Mouse (Mus musculus) midbrain, embryonic 16.5 days (tissue): ENCODE results near the gene Fgfr1op. TPM values are rescaled to one million over a fixed set of nuclear protein-coding genes. Genes with fewer than 3 reads are reported as not detected.

Source experiments
- ATAC-seq: fragments of 200-750 bp; cut with Nextera tagmentation; 2 replicates; pipeline ENCODE4 v1.8.0; 2017; ENCODE audit warnings: moderate TSS enrichment
- H3K27ac ChIP-seq: fragments of 300-500 bp; sonication (generic); 2 replicates; pipeline ENCODE4 v1.5.1; 2014; ENCODE audit warnings: mild to moderate bottlenecking, low read length, mixed read lengths
- H3K27me3 ChIP-seq: fragments of 300-500 bp; sonication (generic); 2 replicates; pipeline ENCODE4 v1.6.1; 2014; ENCODE audit warnings: low read depth, low read length, mixed read lengths; ENCODE audit not compliant: control insufficient read depth, insufficient read depth
- H3K36me3 ChIP-seq: fragments of 300-500 bp; sonication (generic); 2 replicates; pipeline ENCODE4 v1.6.1; 2014; ENCODE audit warnings: mild to moderate bottlenecking, low read length, moderate library complexity, mixed read lengths; ENCODE audit not compliant: control insufficient read depth, insufficient read depth
- H3K4me1 ChIP-seq: fragments of 300-500 bp; sonication (generic); 2 replicates; pipeline ENCODE4 v1.6.1; 2014; ENCODE audit warnings: mild to moderate bottlenecking, low read length, mixed read lengths; ENCODE audit not compliant: control insufficient read depth, insufficient read depth
- H3K4me2 ChIP-seq: fragments of 300-500 bp; sonication (generic); 2 replicates; pipeline ENCODE4 v1.6.1; 2014; ENCODE audit warnings: mild to moderate bottlenecking, low read length, mixed read lengths
- H3K4me3 ChIP-seq: fragments of 300-500 bp; sonication (generic); 2 replicates; pipeline ENCODE4 v1.5.1; 2014; ENCODE audit warnings: low read depth, mild to moderate bottlenecking, low read length, moderate library complexity, mixed read lengths
- H3K9ac ChIP-seq: fragments of 300-500 bp; sonication (generic); 2 replicates; pipeline ENCODE4 v1.6.1; 2014; ENCODE audit warnings: low read depth, low read length, mixed read lengths
- H3K9me3 ChIP-seq: fragments of 300-500 bp; sonication (generic); replicated peaks from 2 replicates; pipeline ENCODE4 v1.6.1; 2014; ENCODE audit warnings: mild to moderate bottlenecking, low read length, mixed read lengths; ENCODE audit not compliant: control insufficient read depth, poor library complexity, severe bottlenecking
- WGBS: fragments of 180-500 bp; shearing (Covaris S2); extraction: QIAGEN DNeasy Blood & Tissue Kit; methylation state at CpG from one replicate; pipeline ENCODE4 v1.1.7; 2014; 5-methylcytosine and 5-hydroxymethylcytosine counted together
- polyA plus RNA-seq: library from polyadenylated mRNA; unstranded; fragments of >200 nt; fragmentation: Nextera tagmentation; extraction: Ambion mirVana; gene quantifications from 2 replicates; pipeline ENCODE4 v1.2.1, GENCODE M21; 2015

Gene Fgfr1op
- polyA plus RNA-seq, 1 experiment from 2014 or later, result 29.3 TPM

DNA sequence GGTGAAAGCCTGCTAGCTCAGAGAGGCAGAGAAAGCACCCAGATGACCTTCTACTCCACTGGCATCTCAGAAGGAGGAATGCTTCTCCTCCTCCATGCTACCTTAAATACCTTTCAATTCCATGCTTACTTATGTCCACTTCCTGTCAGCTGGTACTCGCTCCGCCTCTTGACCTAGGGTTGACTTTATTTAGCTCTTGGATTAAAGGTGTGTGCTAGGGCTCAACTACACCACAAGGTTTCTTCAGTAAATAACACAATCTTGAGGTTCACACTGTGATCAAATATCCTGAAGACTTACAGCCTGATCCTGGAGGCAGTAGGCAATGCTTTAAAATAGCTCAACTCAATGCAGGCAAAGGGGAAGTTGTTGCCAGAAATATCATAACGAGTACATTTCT, 64.3 kb downstream of the Fgfr1op start:
- WGBS, result 91% methylated on average over 3 of the region's 3 CpGs

GRCm38 (mm10) chr17:8232089-8232488, 66.8 kb downstream of the Fgfr1op start:
- no peaks in the 10 kb centered on the region for H3K36me3 ChIP-seq
- H3K9ac ChIP-seq, result no peak overlapping the region
- no peaks in the 10 kb centered on the region for H3K9me3 ChIP-seq
- no peak overlapping the region for H3K27ac ChIP-seq
- WGBS, result 75% methylated on average over 5 of the region's 5 CpGs
- no peak overlapping the region for H3K4me2 ChIP-seq
- ATAC-seq, result no peak
- H3K4me3 ChIP-seq, result no peak overlapping the region
- no peaks in the 10 kb centered on the region for H3K4me1 ChIP-seq
- H3K27me3 ChIP-seq, result no peaks in the 10 kb centered on the region

More for the DNA sequence above, 64.3 kb downstream of the Fgfr1op start:
- no peak overlapping the region for H3K9ac ChIP-seq
- no peaks in the 10 kb centered on the region for H3K4me1 ChIP-seq
- H3K4me3 ChIP-seq, result no peak overlapping the region
- H3K9me3 ChIP-seq, result no peaks in the 10 kb centered on the region
- no peak overlapping the region for H3K4me2 ChIP-seq
- H3K27me3 ChIP-seq, result no peaks in the 10 kb centered on the region
- H3K36me3 ChIP-seq, result no peaks in the 10 kb centered on the region
- H3K27ac ChIP-seq, result no peak overlapping the region
- no peak for ATAC-seq

GRCm38 (mm10) chr17:8233618-8234214, 68.4 kb downstream of the Fgfr1op start:
- ATAC-seq, result no peak
- no peaks in the 10 kb centered on the region for H3K36me3 ChIP-seq
- H3K9ac ChIP-seq, result no peak overlapping the region
- H3K4me2 ChIP-seq, result no peak overlapping the region
- H3K9me3 ChIP-seq, result no peaks in the 10 kb centered on the region
- no peaks in the 10 kb centered on the region for H3K27me3 ChIP-seq
- 82% methylated on average over 15 of the region's 15 CpGs for WGBS
- H3K27ac ChIP-seq, result no peak overlapping the region
- no peak overlapping the region for H3K4me3 ChIP-seq
- no peaks in the 10 kb centered on the region for H3K4me1 ChIP-seq

- Histone ChIP-seq H3K4me2 (no peak overlapping the region), H3K27ac (no peak overlapping the region), H3K9me3 (no peaks in the 10 kb centered on the region), H3K27me3 (no peaks in the 10 kb centered on the region), H3K4me3 (no peak overlapping the region), H3K4me1 (no peaks in the 10 kb centered on the region), H3K9ac (no peak overlapping the region), H3K36me3 (no peaks in the 10 kb centered on the region)
- no peak for ATAC-seq
- WGBS, result 86% methylated on average over 4 of the region's 4 CpGs
Observed at GRCm38 (mm10) chr17:8234537-8234936, 69.2 kb downstream of the Fgfr1op start.

- H3K36me3 ChIP-seq, result no peaks in the 10 kb centered on the region
- no peak within 1 kb of the TSS for H3K27ac ChIP-seq
- H3K9ac ChIP-seq, result no peak within 1 kb of the TSS
- no peaks in the 10 kb centered on the region for H3K9me3 ChIP-seq
- no peaks in the 10 kb centered on the region for H3K27me3 ChIP-seq
- ATAC-seq, result no peak
- H3K4me2 ChIP-seq, result no peak within 1 kb of the TSS
- H3K4me1 ChIP-seq, result no peaks in the 10 kb centered on the region
- 86% methylated on average over 3 of the region's 3 CpGs for WGBS
- no peak within 1 kb of the TSS for H3K4me3 ChIP-seq
Observed at GRCm38 (mm10) chr17:8235743-8236142, 70.4 kb downstream of the Fgfr1op start, which contains the start of gene Ccr6. Gene Ccr6, plus strand, starts transcription at chr17:8236043.

DNA sequence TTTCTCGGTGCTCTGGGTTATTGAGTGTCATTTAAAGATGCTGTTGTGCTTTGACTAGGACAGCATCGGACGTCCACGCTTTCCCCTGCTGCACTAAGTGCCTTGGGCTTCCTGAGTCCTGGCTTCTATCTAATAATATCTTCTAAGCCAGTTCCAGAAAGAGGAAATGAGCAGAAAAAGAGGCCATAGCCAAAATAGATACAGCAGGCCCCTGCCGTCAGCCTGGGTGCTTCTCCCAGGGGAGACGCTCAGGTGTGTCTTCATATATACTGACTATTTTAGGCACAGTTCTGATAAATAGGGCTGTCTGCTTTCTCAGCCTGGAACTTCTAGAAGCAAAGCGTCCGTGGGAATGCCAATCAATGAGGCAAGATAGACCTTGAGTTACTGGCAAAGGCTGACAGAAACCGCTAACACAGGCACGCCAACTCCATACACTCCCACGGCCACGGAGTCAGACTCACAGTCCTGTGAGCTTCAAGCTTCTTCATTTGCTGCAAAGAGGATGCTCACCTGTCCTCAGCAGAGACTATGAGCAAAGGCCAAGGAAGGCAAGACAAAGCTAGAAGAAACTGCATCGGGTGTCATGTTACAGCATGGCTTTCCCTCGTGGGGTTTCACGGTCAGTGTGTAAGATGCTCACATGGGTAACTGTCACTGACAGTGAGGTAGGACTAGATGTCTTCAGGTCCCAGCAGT, 72.9 kb downstream of the Fgfr1op start:
- H3K27me3 ChIP-seq, result no peaks in the 10 kb centered on the region
- no peak overlapping the region for H3K4me3 ChIP-seq
- H3K4me1 ChIP-seq, result no peaks in the 10 kb centered on the region
- H3K36me3 ChIP-seq, result no peaks in the 10 kb centered on the region
- no peak overlapping the region for H3K27ac ChIP-seq
- no peak overlapping the region for H3K4me2 ChIP-seq
- WGBS, result 85% methylated on average over 15 of the region's 15 CpGs
- ATAC-seq, result no peak
- H3K9me3 ChIP-seq, result no peaks in the 10 kb centered on the region
- no peak overlapping the region for H3K9ac ChIP-seq

DNA sequence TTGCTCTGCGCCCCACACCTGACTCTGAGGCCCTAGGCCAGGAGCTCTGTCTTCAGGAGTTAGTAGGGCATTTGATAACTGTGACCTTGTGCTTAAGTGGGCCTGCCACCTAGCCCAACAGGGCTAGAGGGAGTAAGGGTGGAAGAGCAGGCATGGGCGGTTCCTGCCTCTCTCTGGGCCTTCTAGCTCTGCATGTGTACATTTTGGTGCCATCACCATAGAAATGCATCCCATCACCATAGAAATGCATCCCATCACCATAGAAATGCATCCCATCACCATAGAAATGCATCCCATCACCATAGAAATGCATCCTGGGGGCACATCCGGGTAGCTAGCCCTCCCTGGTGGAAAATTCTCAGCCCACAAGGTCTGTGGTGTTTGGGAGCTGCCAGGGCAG, 74.3 kb downstream of the Fgfr1op start:
- no peaks in the 10 kb centered on the region for H3K9me3 ChIP-seq
- H3K27ac ChIP-seq, result no peak overlapping the region
- H3K4me2 ChIP-seq, result no peak overlapping the region
- 79% methylated on average over 3 of the region's 3 CpGs for WGBS
- no peak for ATAC-seq
- H3K9ac ChIP-seq, result no peak overlapping the region
- H3K36me3 ChIP-seq, result no peaks in the 10 kb centered on the region
- H3K27me3 ChIP-seq, result no peaks in the 10 kb centered on the region
- H3K4me1 ChIP-seq, result no peaks in the 10 kb centered on the region
- no peak overlapping the region for H3K4me3 ChIP-seq

- H3K4me3 ChIP-seq, result no peak overlapping the region
- H3K9me3 ChIP-seq, result no peaks in the 10 kb centered on the region
- no peak overlapping the region for H3K4me2 ChIP-seq
- H3K36me3 ChIP-seq, result no peaks in the 10 kb centered on the region
- H3K27ac ChIP-seq, result no peak overlapping the region
- no peaks in the 10 kb centered on the region for H3K27me3 ChIP-seq
- no peak for ATAC-seq
- H3K4me1 ChIP-seq, result no peaks in the 10 kb centered on the region
- 78% methylated on average over 4 of the region's 4 CpGs for WGBS
- H3K9ac ChIP-seq, result no peak overlapping the region
Observed at GRCm38 (mm10) chr17:8240517-8240916, 75.2 kb downstream of the Fgfr1op start.

DNA sequence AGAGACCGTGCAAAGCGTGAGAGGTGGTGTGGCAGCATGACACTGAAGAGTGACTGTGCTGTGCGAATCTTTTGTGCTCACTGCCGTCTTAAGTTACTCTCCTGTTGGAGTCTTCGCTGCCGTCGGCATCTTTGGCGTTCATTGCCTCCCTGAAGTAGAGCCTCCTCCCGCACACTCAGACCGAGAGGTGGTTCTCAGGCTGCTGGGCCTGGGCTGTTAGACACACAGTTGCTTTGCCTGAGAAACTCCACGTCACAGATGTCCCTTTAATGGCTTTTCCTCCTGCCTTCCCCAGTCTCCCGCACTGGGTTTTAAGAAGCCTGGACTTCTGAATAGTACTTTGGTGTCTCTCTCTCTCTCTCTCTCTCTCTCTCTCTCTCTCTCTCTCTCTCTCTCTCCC, 76.3 kb downstream of the Fgfr1op start:
- Histone ChIP-seq H3K27me3 (no peaks in the 10 kb centered on the region), H3K4me3 (no peak overlapping the region), H3K9me3 (no peaks in the 10 kb centered on the region), H3K4me2 (no peak overlapping the region), H3K9ac (no peak overlapping the region), H3K36me3 (no peaks in the 10 kb centered on the region), H3K27ac (no peak overlapping the region), H3K4me1 (no peaks in the 10 kb centered on the region)
- no peak for ATAC-seq
- WGBS, result 72% methylated on average over 12 of the region's 12 CpGs
